Mouse (Mus musculus) testis, adult 2 months (tissue): Measurements from ENCODE around the gene Ttll4.

Experiments used
- CTCF ChIP-seq: fragments of 200-500 bp; IDR thresholded peaks from 2 replicates; pipeline ENCODE4 v1.5.1; 2012; ENCODE audit warnings: low read depth, mild to moderate bottlenecking, inconsistent platforms, low read length, moderate library complexity; ENCODE audit not compliant: control insufficient read depth, insufficient read depth, insufficient replicate concordance
- POLR2A ChIP-seq: fragments of 200-500 bp; IDR thresholded peaks from 2 replicates; pipeline ENCODE4 v1.6.1; 2012; ENCODE audit warnings: low read depth, mild to moderate bottlenecking, inconsistent platforms, low read length, moderate library complexity; ENCODE audit not compliant: control insufficient read depth

DNA sequence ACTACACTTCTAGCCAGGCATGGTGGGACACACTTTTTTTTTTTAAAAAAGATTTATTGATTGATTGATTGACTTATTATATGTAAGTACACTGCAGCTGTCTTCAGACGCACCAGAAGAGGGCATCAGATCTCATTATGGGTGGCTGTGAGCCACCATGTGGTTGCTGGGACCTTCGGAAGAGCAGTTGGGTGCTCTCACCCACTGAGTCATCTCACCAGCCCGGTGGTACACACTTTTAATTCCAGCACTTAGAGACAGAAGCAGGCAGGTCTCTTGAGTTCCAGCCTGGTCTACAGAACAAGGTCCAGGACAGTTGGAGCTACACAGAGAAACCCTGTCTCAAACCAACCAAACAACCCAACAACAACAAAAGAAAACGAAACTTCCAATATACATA is 50.5 kb downstream of the Ttll4 start:
- TF ChIP-seq POLR2A (no peak), CTCF (no peak)
